Mouse (Mus musculus) heart, embryonic 14.5 days (tissue): ENCODE measurements around the gene Sdad1. TPM values are rescaled to one million over a fixed set of nuclear protein-coding genes. Genes with fewer than 3 reads are reported as not detected.

Experiments used
- ATAC-seq: fragments of 200-750 bp; cut with Nextera tagmentation; 2 replicates; pipeline ENCODE4 v1.8.0; 2017; ENCODE audit warnings: low read depth, moderate TSS enrichment; ENCODE audit not compliant: insufficient number of reproducible peaks, insufficient read depth, low FRiP score
- H3K27ac ChIP-seq, 2 experiments: fragments of 200-500 bp in 1 of 2; fragments of 300-500 bp in 1 of 2; sonication (generic) in 1 of 2; replicated peaks in 1 of 2; 2 replicates each; pipeline ENCODE4 v1.5.1; 2012 to 2014; ENCODE audit warnings: low read depth in 2 of 2, low read length in 2 of 2, control low read depth in 1 of 2, mild to moderate bottlenecking in 1 of 2, mixed read lengths in 1 of 2; ENCODE audit not compliant: control insufficient read depth in 1 of 2, insufficient read depth in 1 of 2
- H3K27me3 ChIP-seq: fragments of 300-500 bp; sonication (generic); 2 replicates; pipeline ENCODE4 v1.6.1; 2014; ENCODE audit warnings: mild to moderate bottlenecking, low read length, control low read depth; ENCODE audit not compliant: control insufficient read depth, insufficient read depth
- H3K36me3 ChIP-seq: fragments of 300-500 bp; sonication (generic); 2 replicates; pipeline ENCODE4 v1.6.1; 2014; ENCODE audit warnings: mild to moderate bottlenecking, control low read depth, low read length, mixed read lengths; ENCODE audit not compliant: control insufficient read depth, insufficient read depth
- H3K4me1 ChIP-seq, 2 experiments: fragments of 200-500 bp in 1 of 2; fragments of 300-500 bp in 1 of 2; sonication (generic) in 1 of 2; 2 replicates each; pipeline ENCODE4 v1.6.1; 2012 to 2014; ENCODE audit warnings: low read length in 2 of 2, control low read depth in 1 of 2, mixed read lengths in 1 of 2; ENCODE audit not compliant: control insufficient read depth in 2 of 2, insufficient read depth in 2 of 2
- H3K4me2 ChIP-seq: fragments of 300-500 bp; sonication (generic); 2 replicates; pipeline ENCODE4 v1.6.1; 2014; ENCODE audit warnings: mild to moderate bottlenecking, low read length
- H3K4me3 ChIP-seq, 2 experiments: fragments of 200-500 bp in 1 of 2; fragments of 300-500 bp in 1 of 2; sonication (generic) in 1 of 2; 2 replicates each; pipeline ENCODE4 v1.5.1; 2012 to 2014; ENCODE audit warnings: low read length in 2 of 2, mild to moderate bottlenecking in 2 of 2, control low read depth in 1 of 2, low read depth in 1 of 2, moderate library complexity in 1 of 2; ENCODE audit not compliant: control insufficient read depth in 1 of 2, insufficient read depth in 1 of 2
- H3K9ac ChIP-seq: fragments of 300-500 bp; sonication (generic); 2 replicates; pipeline ENCODE4 v1.6.1; 2014; ENCODE audit warnings: mild to moderate bottlenecking, low read length
- H3K9me3 ChIP-seq: fragments of 300-500 bp; sonication (generic); 2 replicates; pipeline ENCODE4 v1.6.1; 2016; ENCODE audit warnings: low read length, control low read depth; ENCODE audit not compliant: control insufficient read depth
- WGBS: fragments of 180-500 bp; shearing (Covaris S2); extraction: QIAGEN DNeasy Blood & Tissue Kit; methylation state at CpG from one replicate; pipeline ENCODE4 v1.1.7; 2014; 5-methylcytosine and 5-hydroxymethylcytosine counted together
- polyA plus RNA-seq: library from polyadenylated mRNA; unstranded; fragments of >200 nt; fragmentation: Nextera tagmentation; extraction: Ambion mirVana; gene quantifications from 2 replicates; pipeline ENCODE4 v1.2.1, GENCODE M21; 2014

Sdad1 gene
- polyA plus RNA-seq, 1 experiment from 2014 or later: 25.8 TPM

- Histone ChIP-seq H3K9ac (no peak overlapping the region), H3K36me3 (0 out of 2 replicates have a peak, but pooled peaks cover 6% of the 10 kb centered on the region), H3K27me3 (no peaks in the 10 kb centered on the region), H3K4me3 (no peak overlapping the region), H3K4me1 (peaks cover 0 to 13% of the 10 kb centered on the region in 2 experiments), H3K4me2 (0 out of 2 replicates have a peak overlapping the region, but pooled peaks have one; percentile 4), H3K27ac (no peak overlapping the region), H3K9me3 (no peaks in the 10 kb centered on the region)
- ATAC-seq: no peak
- 12% methylated on average over 13 of the region's 13 CpGs for WGBS
Measured at GRCm38 (mm10) chr5:92312046-92312715, 1.9 kb upstream of the Sdad1 start.

DNA sequence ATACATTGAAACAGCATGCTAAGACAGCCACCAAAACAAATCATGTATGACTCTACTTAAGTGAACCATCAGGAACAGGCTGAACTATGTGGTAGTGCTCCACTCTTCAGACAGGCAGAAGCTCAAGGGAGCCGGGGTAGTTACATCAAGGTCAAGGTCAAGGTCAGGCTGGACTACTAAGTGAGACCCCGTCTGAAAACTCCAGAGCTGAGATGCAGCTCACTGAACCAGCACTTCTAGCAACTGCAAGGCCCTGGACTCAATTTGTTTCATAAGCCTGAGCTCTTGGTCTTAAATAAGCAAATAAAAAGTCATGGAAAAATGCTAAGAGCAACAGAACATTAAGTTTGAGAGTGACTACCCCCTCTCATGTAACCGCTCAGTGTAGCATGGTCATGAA, 6.0 kb downstream of the Sdad1 start:
- peaks cover 71% of the 10 kb centered on the region for H3K36me3 ChIP-seq
- H3K4me1 ChIP-seq: peaks cover 0 to 10% of the 10 kb centered on the region in 2 experiments
- WGBS: 58% methylated on average over 3 of the region's 3 CpGs

GRCm38 (mm10) chr5:92302149-92302840, 8.0 kb downstream of the Sdad1 start:
- Histone ChIP-seq H3K4me1 (peaks cover 0 to 4% of the 10 kb centered on the region in 2 experiments; a peak in 1 of 4 replicates), H3K27ac (no peak overlapping the region), H3K9ac (no peak overlapping the region), H3K36me3 (peaks cover 84% of the 10 kb centered on the region), H3K4me2 (no peak overlapping the region), H3K9me3 (no peaks in the 10 kb centered on the region), H3K27me3 (no peaks in the 10 kb centered on the region), H3K4me3 (no peak overlapping the region)
- no peak for ATAC-seq
- 67% methylated on average over 13 of the region's 13 CpGs for WGBS

More for the DNA sequence above, 6.0 kb downstream of the Sdad1 start:
- no peak for ATAC-seq
- no peak overlapping the region for H3K4me3 ChIP-seq
- H3K4me2 ChIP-seq: no peak overlapping the region
- H3K9me3 ChIP-seq: no peaks in the 10 kb centered on the region
- H3K27ac ChIP-seq: no peak overlapping the region
- no peaks in the 10 kb centered on the region for H3K27me3 ChIP-seq
- H3K9ac ChIP-seq: no peak overlapping the region

- peaks cover 97% of the 10 kb centered on the region for H3K36me3 ChIP-seq
- H3K4me1 ChIP-seq: no peaks in the 10 kb centered on the region
- no peak overlapping the region for H3K9ac ChIP-seq
- H3K27me3 ChIP-seq: no peaks in the 10 kb centered on the region
- H3K4me3 ChIP-seq: no peak overlapping the region
- ATAC-seq: no peak
- no peaks in the 10 kb centered on the region for H3K9me3 ChIP-seq
- no peak overlapping the region for H3K27ac ChIP-seq
- WGBS: 88% methylated on average over 2 of the region's 2 CpGs
- no peak overlapping the region for H3K4me2 ChIP-seq
Measured at GRCm38 (mm10) chr5:92294525-92294924, 15.8 kb downstream of the Sdad1 start.

DNA sequence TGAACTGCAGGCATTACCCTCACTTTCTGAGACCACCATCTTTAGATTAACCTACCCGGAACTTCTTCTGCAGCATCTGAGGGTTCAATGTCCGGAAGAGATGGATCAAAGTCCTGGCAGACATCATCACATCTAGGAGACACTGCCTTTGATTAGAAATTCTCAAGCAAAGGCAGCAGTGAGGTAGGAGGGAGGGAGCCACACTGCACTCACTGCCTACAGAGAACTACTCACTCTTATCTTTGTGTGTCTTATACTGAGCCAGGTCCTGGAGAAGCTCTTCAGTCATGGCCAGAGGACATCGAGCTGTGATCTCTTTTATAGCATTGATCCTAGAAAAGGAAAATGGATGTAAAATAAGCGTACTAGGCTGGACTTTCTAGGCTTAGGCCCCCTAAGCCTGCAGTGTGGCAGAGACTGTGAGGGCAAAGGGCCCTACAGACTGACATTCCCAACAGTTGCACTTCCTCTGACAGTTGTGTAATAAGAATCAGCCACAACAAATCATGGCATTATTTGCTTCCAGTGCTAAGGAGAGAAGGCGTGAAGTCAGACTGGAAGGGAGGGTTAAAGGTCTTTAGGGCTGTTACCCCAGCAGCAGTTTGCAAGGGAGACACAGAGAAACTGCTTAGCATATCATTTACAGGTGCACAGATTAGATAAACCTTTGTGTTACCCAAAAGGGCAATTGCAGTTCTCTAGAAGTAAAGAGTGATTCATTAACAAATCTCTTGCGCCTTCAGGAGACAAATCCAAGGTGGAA, 18.4 kb downstream of the Sdad1 start:
- no peak overlapping the region for H3K4me3 ChIP-seq
- peaks cover 98% of the 10 kb centered on the region for H3K36me3 ChIP-seq
- 87% methylated on average over 6 of the region's 6 CpGs for WGBS

DNA sequence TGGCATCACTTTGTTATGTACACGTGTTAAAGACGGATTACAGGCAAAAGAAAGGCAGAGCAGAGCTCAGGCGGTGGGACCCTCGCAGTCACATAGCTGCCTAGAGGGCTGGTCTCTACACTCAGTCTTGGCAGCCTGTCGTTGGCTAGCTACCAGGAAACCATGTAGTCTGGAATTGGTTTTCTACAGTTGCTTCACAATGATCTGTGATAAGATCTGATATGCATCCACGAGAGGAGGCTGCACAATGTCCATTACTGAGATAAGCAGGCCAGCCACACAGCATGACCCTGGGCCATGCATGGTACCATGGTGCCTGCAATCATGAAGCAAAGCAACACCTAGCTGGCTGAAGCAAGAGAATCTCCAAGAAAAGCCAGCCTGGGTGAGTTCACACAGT, 22.4 kb downstream of the Sdad1 start:
- Histone ChIP-seq H3K27ac (no peak overlapping the region), H3K4me2 (no peak overlapping the region), H3K4me3 (no peak overlapping the region), H3K4me1 (peaks cover 0 to 3% of the 10 kb centered on the region in 2 experiments; a peak in 1 of 4 replicates), H3K36me3 (peaks cover 83% of the 10 kb centered on the region), H3K9me3 (no peaks in the 10 kb centered on the region), H3K27me3 (no peaks in the 10 kb centered on the region), H3K9ac (no peak overlapping the region)
- no peak for ATAC-seq
- 75% methylated on average over 6 of the region's 6 CpGs for WGBS

More for the DNA sequence above, 18.4 kb downstream of the Sdad1 start:
- Histone ChIP-seq H3K9ac (no peak overlapping the region), H3K4me1 (no peaks in the 10 kb centered on the region), H3K27ac (no peak overlapping the region), H3K27me3 (no peaks in the 10 kb centered on the region), H3K4me2 (no peak overlapping the region), H3K9me3 (no peaks in the 10 kb centered on the region)
- no peak for ATAC-seq

DNA sequence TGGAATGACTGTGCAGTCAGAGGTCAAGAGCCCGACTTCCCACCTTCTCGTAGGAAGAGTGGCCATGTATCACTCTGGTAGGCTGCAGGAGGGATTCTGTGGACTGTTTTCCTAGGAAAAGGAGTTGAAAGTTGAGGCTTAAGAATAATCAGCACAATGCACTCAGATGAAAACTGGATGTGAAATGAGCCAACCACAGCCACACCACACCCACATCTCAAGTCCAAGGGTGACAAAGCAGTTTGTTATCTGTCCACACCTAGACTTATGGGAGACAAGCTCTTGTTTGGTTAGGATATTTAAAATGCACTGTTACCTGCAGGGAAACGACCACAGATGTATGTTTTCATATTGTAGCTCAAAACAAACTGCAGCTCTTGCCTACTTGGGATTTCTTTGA, 27.2 kb downstream of the Sdad1 start:
- no peak for ATAC-seq
- Histone ChIP-seq H3K4me2 (no peak overlapping the region), H3K27ac (no peak overlapping the region), H3K27me3 (no peaks in the 10 kb centered on the region), H3K9ac (no peak overlapping the region), H3K4me1 (peaks cover 4 to 7% of the 10 kb centered on the region in 2 experiments; a peak in 2 of 4 replicates), H3K36me3 (peaks cover 38% of the 10 kb centered on the region), H3K4me3 (no peak overlapping the region), H3K9me3 (no peaks in the 10 kb centered on the region)
- WGBS: 33% methylated on average over 3 of the region's 3 CpGs
